In genomic region chr6:21852344-21852785, GRCm38 (mm10) we compare ENCODE assay signal across 8 mouse cellular contexts. TPM values are rescaled to one million over a fixed set of nuclear protein-coding genes. Genes with fewer than 3 reads are reported as not detected.
A peak's percentile ranks its signal among the peaks of the same experiment; 100 is the strongest.
DNase-seq lines count a peak whose midpoint lies in the region; ATAC-seq and TF ChIP-seq lines count a peak whose summit lies in the region.

Gene Tspan12, minus strand, starts transcription at chr6:21852515.

- H3K27me3 ChIP-seq in midbrain, embryonic 15.5 days (replicated peaks), result no peaks in the 10 kb centered on the region

- WGBS in midbrain, embryonic 15.5 days, result 1% methylated on average over 13 of the region's 13 CpGs

- H3K4me1 ChIP-seq in bone marrow macrophage, adult 2 months (ENCODE audit: control insufficient read depth, insufficient read depth, low read length), result no peaks in the 10 kb centered on the region
- peaks cover 15% of the 10 kb centered on the region for H3K4me1 ChIP-seq in midbrain, embryonic 15.5 days

- H3K9me3 ChIP-seq in midbrain, embryonic 15.5 days, result no peaks in the 10 kb centered on the region

- DNase-seq in layer of hippocampus, adult 18-20 months (ENCODE audit: low spot score in 2 of 2), result peak in 1 of 2 experiments; percentile 16
- DNase-seq in layer of hippocampus, adult 11-12 months (ENCODE audit: low spot score), result no peak
- DNase-seq in heart, adult 8-10 months (ENCODE audit: low spot score), result peak; percentile 89
- DNase-seq in layer of hippocampus, postnatal 14 days (ENCODE audit: low spot score in 2 of 2), result no peak
- DNase-seq in thymus, postnatal 14 days, result no peak

- TF ChIP-seq POLR2A in bone marrow macrophage, adult 2 months (IDR thresholded peaks at IDR 0.05; ENCODE audit: borderline replicate concordance, low read depth, low read length), result no peak

- TF ChIP-seq CTCF in bone marrow macrophage, adult 2 months (IDR thresholded peaks at IDR 0.05; ENCODE audit: low read depth, low read length), result no peak

- 0 out of 2 replicates have a peak, but pooled peaks cover 2% of the 10 kb centered on the region for H3K36me3 ChIP-seq in midbrain, embryonic 15.5 days (replicated peaks)

- peak within 1 kb of the TSS; percentile 88 for H3K4me2 ChIP-seq in midbrain, embryonic 15.5 days

- ATAC-seq in midbrain, embryonic 15.5 days (replicated peaks), result no peak
- ATAC-seq in erythroid progenitor cell, adult 5-6 weeks (replicated peaks; ENCODE audit: low FRiP score, poor library complexity, severe bottlenecking), result no peak

- H3K9ac ChIP-seq in midbrain, embryonic 15.5 days, result peak within 1 kb of the TSS; percentile 92

- no peak within 1 kb of the TSS for H3K27ac ChIP-seq in bone marrow macrophage, adult 2 months (ENCODE audit: insufficient read depth, low read depth, low read length)
- H3K27ac ChIP-seq in midbrain, embryonic 15.5 days, result peak within 1 kb of the TSS; percentile 86

- peak within 1 kb of the TSS; percentile 44 for H3K4me3 ChIP-seq in bone marrow macrophage, adult 2 months (ENCODE audit: insufficient read depth, low read length)
- peak within 1 kb of the TSS; percentile 97 for H3K4me3 ChIP-seq in midbrain, embryonic 15.5 days

RNA-seq across cellular contexts. Expression of gene Tspan12, which starts in this region (rescaled TPM):
- 10 to 100 TPM; 25.5 to 26.0 TPM for total RNA-seq in layer of hippocampus, adult 18-20 months (2021)
- not detected in 2 replicates for polyA plus RNA-seq in bone marrow macrophage, adult 2 months (2012; ENCODE audit: insufficient read depth, insufficient read length, missing spikeins)
- 10 to 100 TPM; 64.1 to 69.9 (median 68.6) TPM for total RNA-seq in heart, adult 8-10 months (2022)
- total RNA-seq in layer of hippocampus, postnatal 14 days (2021), result 10 to 100 TPM; 32.8 TPM
- polyA plus RNA-seq in midbrain, embryonic 15.5 days (2015; fragmentation: Nextera tagmentation; extraction: Ambion mirVana), result 49.8 and 55.1 TPM in 2 replicates
- not detected in 2 replicates for total RNA-seq in erythroid progenitor cell, adult 5-6 weeks (2015; ENCODE audit: low replicate concordance)
- not detected in 2 replicates for total RNA-seq in erythroid progenitor cell, adult 5-6 weeks (2017; ENCODE audit: low replicate concordance)

Comparison
In these comparisons a context has a peak if more than half of its experiments do, and no peak if none do; other contexts are left out.
1. RNA of gene Tspan12 (total RNA-seq): 64.1 to 69.9 TPM in heart, adult 8-10 months, 32.8 TPM in layer of hippocampus, postnatal 14 days and 25.5 to 26.0 TPM in layer of hippocampus, adult 18-20 months; not detected in erythroid progenitor cell, adult 5-6 weeks; every median in the first group is over 10 times any median in the second.
2. RNA of gene Tspan12 (polyA plus RNA-seq): 49.8 to 55.1 TPM in midbrain, embryonic 15.5 days; not detected in bone marrow macrophage, adult 2 months; every median in the first group is over 10 times any median in the second.